Mouse (Mus musculus) layer of hippocampus, adult 2 months (tissue): ENCODE data around the gene Apln. TPM values are rescaled to one million over a fixed set of nuclear protein-coding genes. Genes with fewer than 3 reads are reported as not detected.
A peak's percentile ranks its signal among the peaks of the same experiment; 100 is the strongest.

ENCODE experiments used
- DNase-seq, 2 experiments: peaks; one replicate each; pipeline ENCODE4 v3.0.0; 2022; ENCODE audit warnings: low spot score in 2 of 2
- H3K27ac ChIP-seq: fragments of 200-600 bp; 2 replicates; pipeline ENCODE4 v1.8.1; 2022
- H3K4me3 ChIP-seq: fragments of 200-600 bp; 2 replicates; pipeline ENCODE4 v1.8.1; 2022; ENCODE audit warnings: mild to moderate bottlenecking
- CTCF ChIP-seq: fragments of 200-600 bp; conservative IDR thresholded peaks from 2 replicates; pipeline ENCODE4 v1.8.1; 2022; ENCODE audit warnings: antibody characterized with exemption, mild to moderate bottlenecking, moderate library complexity
- long read RNA-seq, 2 experiments: library from polyadenylated mRNA; stranded (forward); transcript quantifications; one replicate each; pipeline ENCODE4 v2.0.0; 2021; ENCODE audit warnings: borderline mapping rate in 2 of 2
- total RNA-seq, 2 experiments: library from RNA; stranded (reverse); gene quantifications; 2 replicates each; pipeline ENCODE4 v1.2.3; 2021

The Apln gene
- total RNA-seq: 10 to 100 TPM; 12.2 to 15.4 TPM
- long read RNA-seq, experiment 1, partial matches to known transcripts: 1 of 7 reads
- long read RNA-seq, experiment 1, other reads (novel, unspliced or antisense): 4 of 7 reads
- long read RNA-seq, experiment 2, transcript Apln-201 (3 exons, 3,149 nt): major isoform, 15 of 17 reads
- long read RNA-seq, experiment 2, partial matches to known transcripts: 0 of 17 reads
- long read RNA-seq, experiment 2, other reads (novel, unspliced or antisense): 2 of 17 reads

- no peak for DNase-seq
- peak; percentile 14; the same call in 1 of the 2 replicates for TF ChIP-seq CTCF
- peak within 1 kb of the TSS; percentile 53 for H3K4me3 ChIP-seq
- peak within 1 kb of the TSS; percentile 59; the same call in 1 of the 2 replicates for H3K27ac ChIP-seq
These were observed at the start of gene Apln for GRCm38 (mm10) chrX:48034144-48035113. Gene Apln (minus strand): TSS chrX:48034853.

GRCm38 (mm10) chrX:48082364-48082763 is 47.7 kb upstream of the Apln start:
- no peak for TF ChIP-seq CTCF
- Histone ChIP-seq H3K27ac (no peak overlapping the region), H3K4me3 (no peak overlapping the region)
- no peak for DNase-seq

- Histone ChIP-seq H3K4me3 (no peak overlapping the region), H3K27ac (no peak overlapping the region)
- DNase-seq: peak in 1 of 2 experiments; percentile 14
- no peak for TF ChIP-seq CTCF
These were observed 42.3 kb upstream of the Apln start for GRCm38 (mm10) chrX:48076806-48077425.

GRCm38 (mm10) chrX:48074691-48075090 is 40.0 kb upstream of the Apln start:
- Histone ChIP-seq H3K27ac (no peak overlapping the region), H3K4me3 (no peak overlapping the region)
- no peak for DNase-seq
- no peak for TF ChIP-seq CTCF

- no peak for TF ChIP-seq CTCF
- H3K4me3 ChIP-seq: no peak overlapping the region
- DNase-seq: no peak
- no peak overlapping the region for H3K27ac ChIP-seq
These were observed 37.7 kb upstream of the Apln start for GRCm38 (mm10) chrX:48072401-48072800.

GRCm38 (mm10) chrX:48071961-48072360 is 37.3 kb upstream of the Apln start:
- no peak overlapping the region for H3K4me3 ChIP-seq
- TF ChIP-seq CTCF: no peak
- no peak overlapping the region for H3K27ac ChIP-seq
- no peak for DNase-seq

GRCm38 (mm10) chrX:48066891-48067290 is 32.2 kb upstream of the Apln start:
- DNase-seq: no peak
- Histone ChIP-seq H3K4me3 (no peak overlapping the region), H3K27ac (no peak overlapping the region)
- TF ChIP-seq CTCF: no peak

- no peak for DNase-seq
- H3K27ac ChIP-seq: no peak overlapping the region
- H3K4me3 ChIP-seq: no peak overlapping the region
- no peak for TF ChIP-seq CTCF
These were observed 29.7 kb upstream of the Apln start for GRCm38 (mm10) chrX:48064166-48064853.

- H3K4me3 ChIP-seq: no peak overlapping the region
- no peak overlapping the region for H3K27ac ChIP-seq
- TF ChIP-seq CTCF: no peak
- DNase-seq: no peak
These were observed 27.8 kb upstream of the Apln start for GRCm38 (mm10) chrX:48062481-48062880.

GRCm38 (mm10) chrX:48054186-48055015 is 19.7 kb upstream of the Apln start:
- H3K4me3 ChIP-seq: peak overlapping the region; percentile 50
- TF ChIP-seq CTCF: peak; percentile 55
- peak overlapping the region; percentile 83 for H3K27ac ChIP-seq
- no peak for DNase-seq

- Histone ChIP-seq H3K4me3 (peak overlapping the region; percentile 50), H3K27ac (peak overlapping the region; percentile 83)
- no peak for TF ChIP-seq CTCF
- DNase-seq: no peak
These were observed 19.1 kb upstream of the Apln start for GRCm38 (mm10) chrX:48053743-48054142.

- no peak overlapping the region for H3K27ac ChIP-seq
- no peak for DNase-seq
- H3K4me3 ChIP-seq: no peak overlapping the region
- no peak for TF ChIP-seq CTCF
These were observed 11.7 kb upstream of the Apln start for GRCm38 (mm10) chrX:48046315-48046714.
